Mouse (Mus musculus): Measurements from ENCODE around the gene Synpo2. TPM values are rescaled to one million over a fixed set of nuclear protein-coding genes. Genes with fewer than 3 reads are reported as not detected.

Gene Synpo2
- total RNA-seq, 2 experiments from 2014 or later: 154 to 156 TPM

- no peak for DNase-seq
These were observed 30.9 kb downstream of the Synpo2 start for GRCm38 (mm10) chr3:123205065-123205464.

GRCm38 (mm10) chr3:123204658-123205057, 31.3 kb downstream of the Synpo2 start:
- DNase-seq: no peak

- no peak for DNase-seq
These were observed 34.2 kb downstream of the Synpo2 start for GRCm38 (mm10) chr3:123201798-123202197.

DNA sequence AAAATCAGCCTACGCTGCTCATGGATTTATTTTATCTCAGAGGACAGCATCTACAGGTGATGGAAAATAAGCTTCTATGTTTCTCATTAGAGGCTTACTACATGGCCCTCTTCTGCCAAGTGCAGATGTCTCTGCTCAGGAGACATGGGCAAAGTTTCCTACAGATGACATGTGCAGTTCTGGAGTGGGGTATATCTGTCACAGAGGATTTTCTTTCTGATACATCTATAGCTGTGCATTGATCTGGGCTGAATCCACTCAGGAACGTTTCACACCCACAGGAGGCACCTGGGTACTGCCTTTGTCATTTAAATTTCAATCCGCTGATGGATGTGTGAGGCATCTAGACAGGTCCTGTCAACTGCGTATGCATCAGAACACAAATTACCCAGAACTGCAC, 42.2 kb downstream of the Synpo2 start:
- no peak for DNase-seq

DNA sequence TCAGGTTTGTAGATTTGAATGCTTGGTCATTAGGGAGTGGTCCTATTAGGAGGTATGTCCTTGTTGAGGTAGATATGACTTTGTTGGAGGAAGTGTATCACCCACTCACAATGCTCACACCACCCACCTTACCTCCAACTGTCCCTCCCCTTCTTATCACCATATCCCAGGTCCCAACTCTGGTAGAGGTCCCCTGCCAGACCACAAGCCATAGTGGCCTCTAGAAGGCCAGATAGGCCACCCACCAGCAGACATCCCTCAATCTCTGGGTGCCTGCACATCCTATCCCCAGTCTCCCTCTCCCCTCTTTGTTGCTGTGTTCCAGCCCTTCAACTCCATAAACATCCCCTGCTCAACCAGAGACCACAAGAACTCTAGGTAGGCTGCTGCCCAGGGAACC, 44.3 kb downstream of the Synpo2 start:
- no peak for DNase-seq

GRCm38 (mm10) chr3:123190329-123190728, 45.6 kb downstream of the Synpo2 start:
- no peak for DNase-seq

DNA sequence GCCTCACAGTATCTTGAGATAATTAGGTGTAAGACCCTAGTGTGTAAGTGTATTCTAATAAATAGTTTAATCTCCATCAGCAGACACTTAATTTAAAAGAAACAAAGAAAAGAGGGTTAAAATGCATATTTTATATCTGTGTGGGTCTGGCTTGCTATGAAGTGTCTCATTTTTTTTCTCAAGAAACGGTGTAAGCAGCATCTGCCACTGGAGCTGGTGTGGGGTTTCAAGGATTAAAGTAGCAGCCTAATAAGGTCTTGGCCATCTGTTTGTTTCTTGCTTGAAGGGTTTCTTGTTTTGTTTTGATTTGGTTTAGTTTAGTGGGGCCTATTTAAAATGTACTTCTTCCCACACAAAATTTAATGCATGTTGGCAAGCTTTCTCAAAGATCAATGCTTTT, 46.1 kb downstream of the Synpo2 start:
- no peak for DNase-seq

- DNase-seq: no peak
These were observed 47.2 kb downstream of the Synpo2 start for GRCm38 (mm10) chr3:123188616-123189230.

- DNase-seq: no peak
These were observed 48.4 kb downstream of the Synpo2 start for GRCm38 (mm10) chr3:123187370-123188124.

DNA sequence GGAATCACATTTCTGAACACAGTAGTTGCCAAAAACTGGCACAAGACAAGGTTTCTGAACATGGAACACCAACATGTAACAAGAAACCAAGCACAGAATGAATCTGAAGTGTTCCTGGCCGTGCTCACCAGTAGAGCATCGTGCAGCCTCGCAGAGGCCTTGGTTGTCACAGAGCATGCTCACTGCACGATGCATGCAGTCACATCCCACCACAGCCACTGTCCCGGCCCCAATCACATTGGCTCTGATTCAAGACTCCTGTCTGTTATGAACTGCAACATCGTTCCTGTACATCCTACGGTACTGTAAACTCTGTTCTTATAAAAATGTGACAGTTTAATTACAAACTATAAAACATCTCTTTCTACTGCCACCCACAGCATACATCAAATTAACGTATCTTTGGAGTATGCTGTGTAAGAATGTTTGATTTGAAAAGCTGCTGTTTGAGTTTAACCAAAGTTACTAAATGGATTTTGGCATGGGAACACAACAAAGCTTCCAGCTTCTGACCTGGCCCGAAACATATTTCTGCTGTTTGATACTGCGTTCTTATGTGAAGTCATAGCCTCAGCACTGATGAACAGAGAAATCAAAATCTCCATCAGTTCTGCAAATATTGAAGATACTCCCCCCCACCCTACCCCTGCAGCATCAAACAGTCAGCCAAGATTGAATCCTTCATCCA, 50.6 kb downstream of the Synpo2 start:
- DNase-seq: no peak

- no peak for DNase-seq
These were observed 51.7 kb downstream of the Synpo2 start for GRCm38 (mm10) chr3:123184281-123184680.

GRCm38 (mm10) chr3:123179508-123179907, 56.4 kb downstream of the Synpo2 start:
- no peak for DNase-seq

- no peak for DNase-seq
These were observed 56.9 kb downstream of the Synpo2 start for GRCm38 (mm10) chr3:123179041-123179440.

DNA sequence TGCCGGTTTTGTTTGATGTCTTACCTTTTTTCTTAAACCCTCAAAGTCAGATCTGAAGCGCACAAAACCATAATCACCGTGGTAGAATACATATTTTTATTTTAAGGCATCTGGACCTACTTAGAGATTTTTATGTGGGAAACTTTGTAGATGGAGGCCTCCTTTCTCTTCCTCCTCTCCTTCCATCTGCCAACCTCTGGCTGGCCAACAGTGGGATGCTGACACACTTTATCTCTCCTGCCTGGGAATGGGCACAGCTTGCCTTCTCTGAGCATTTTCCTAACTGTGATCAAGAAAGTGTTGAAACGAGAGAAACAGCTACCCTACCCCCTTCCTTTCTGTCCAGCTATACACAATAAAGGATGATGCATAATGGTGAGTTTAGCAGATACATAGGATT, 57.5 kb downstream of the Synpo2 start:
- DNase-seq: no peak

- DNase-seq: no peak
These were observed 59.3 kb downstream of the Synpo2 start for GRCm38 (mm10) chr3:123176366-123177334.

DNA sequence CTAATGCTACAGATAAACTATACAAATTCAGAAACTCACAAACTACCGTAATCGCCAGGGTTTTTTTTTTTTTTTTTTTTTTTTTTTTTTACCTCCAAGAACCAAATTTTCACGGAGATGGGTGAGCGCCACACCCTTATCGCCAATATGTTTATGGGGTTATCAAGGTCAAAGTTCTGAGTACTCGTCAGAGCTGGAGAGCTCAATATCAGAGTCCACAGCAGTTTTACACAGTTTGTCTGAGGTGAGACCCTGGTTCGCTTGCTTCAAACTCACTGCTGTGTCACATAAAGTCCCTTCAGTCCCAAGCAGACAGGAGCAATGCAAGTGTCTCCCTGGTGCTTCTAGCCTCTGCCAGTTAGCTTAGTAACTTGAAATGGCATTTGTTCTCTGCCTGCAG, 60.8 kb downstream of the Synpo2 start:
- DNase-seq: no peak

- DNase-seq: no peak
These were observed 61.6 kb downstream of the Synpo2 start for GRCm38 (mm10) chr3:123174379-123174697.

- DNase-seq: no peak
These were observed 62.2 kb downstream of the Synpo2 start for GRCm38 (mm10) chr3:123173553-123174378.

DNA sequence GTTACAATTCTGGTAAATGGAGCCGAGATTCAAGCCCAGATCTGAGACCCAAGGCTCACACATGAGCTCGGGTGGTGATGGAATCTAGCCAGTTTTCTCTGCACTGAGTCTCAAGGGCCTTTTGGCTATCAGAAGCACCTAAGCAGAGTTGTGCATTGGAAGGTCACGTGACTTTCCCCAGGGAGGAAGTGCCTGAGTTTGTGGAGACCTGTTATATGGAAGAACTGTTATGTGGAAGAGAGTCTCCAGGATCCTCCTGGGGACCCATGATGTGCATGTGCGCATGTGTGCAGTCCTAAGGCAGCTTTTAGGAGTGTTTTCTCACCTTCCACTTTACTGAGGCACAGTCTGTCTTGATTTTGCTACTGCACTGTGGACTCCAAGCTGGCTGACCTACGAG, 63.8 kb downstream of the Synpo2 start:
- DNase-seq: no peak

GRCm38 (mm10) chr3:123169398-123169797, 66.6 kb downstream of the Synpo2 start:
- DNase-seq: no peak

DNA sequence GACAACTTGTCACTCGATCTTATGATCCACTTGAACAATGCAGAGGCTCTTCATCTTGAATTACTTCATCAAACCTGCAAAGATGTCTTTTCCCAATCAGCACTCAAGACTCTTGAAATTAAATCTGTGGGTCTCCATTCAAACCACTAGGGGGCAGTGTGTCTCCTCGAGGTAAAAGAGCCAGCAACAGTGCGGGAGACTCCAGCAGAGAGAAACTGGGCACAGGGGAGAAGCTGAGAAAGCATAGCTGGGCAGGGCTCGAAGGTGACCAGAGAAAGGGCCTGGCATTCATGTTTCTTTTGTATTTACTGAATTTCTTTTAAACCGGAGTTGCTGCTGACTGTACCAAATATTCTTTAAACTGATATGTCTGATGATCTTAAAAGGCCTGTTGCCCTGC, 67.1 kb downstream of the Synpo2 start:
- peak; percentile 39 for DNase-seq

Measured in gastrocnemius, postnatal 10 days (tissue).